8 mouse cellular contexts compared by ENCODE assay signal in genomic region chr6:137796596-137797567, GRCm38 (mm10). TPM values are rescaled to one million over a fixed set of nuclear protein-coding genes. Genes with fewer than 3 reads are reported as not detected.
DNase-seq lines count a peak whose midpoint lies in the region; ATAC-seq and TF ChIP-seq lines count a peak whose summit lies in the region.

No protein-coding gene starts in this region.

- peaks cover 4% of the 10 kb centered on the region; the same call in 1 of the 2 replicates for H3K9me3 ChIP-seq in limb, embryonic 10.5 days (replicated peaks)

- no peak overlapping the region for H3K4me3 ChIP-seq in limb, embryonic 10.5 days

- peaks cover 41% of the 10 kb centered on the region for H3K36me3 ChIP-seq in limb, embryonic 10.5 days

- 65% methylated on average over 29 of the region's 29 CpGs for WGBS in limb, embryonic 10.5 days

- TF ChIP-seq CTCF in brain, embryonic 14.5 days (IDR thresholded peaks at IDR 0.05; ENCODE audit: borderline replicate concordance, extremely low read depth, insufficient read depth, insufficient read length): peak; percentile 74; the same call in 1 of the 2 replicates

- intact Hi-C loops in left cerebral cortex, postnatal 4 days (cut with DNase I): no loop called here

- H3K27ac ChIP-seq in limb, embryonic 10.5 days: peak overlapping the region; percentile 46; the same call in 1 of the 2 replicates

- no peaks in the 10 kb centered on the region for H3K27me3 ChIP-seq in limb, embryonic 10.5 days (ENCODE audit: low read depth, poor library complexity, severe bottlenecking)

- peak; percentile 60 for ATAC-seq in granulocyte monocyte progenitor cell, adult 5-6 weeks (replicated peaks; ENCODE audit: poor library complexity, severe bottlenecking)

- H3K4me1 ChIP-seq in limb, embryonic 10.5 days: peaks cover 39% of the 10 kb centered on the region

- no peak for TF ChIP-seq POLR2A in brain, embryonic 14.5 days (IDR thresholded peaks at IDR 0.05; ENCODE audit: borderline replicate concordance, extremely low read depth, insufficient read depth, insufficient read length, poor library complexity, severe bottlenecking)

- peak; percentile 8 for DNase-seq in left cerebral cortex, adult 11 months (ENCODE audit: low spot score)
- DNase-seq in left cerebral cortex, postnatal 4 days: no peak
- DNase-seq in brain, embryonic 14.5 days (ENCODE audit: low read depth): peak; percentile 83
- no peak for DNase-seq in limb, embryonic 10.5 days (ENCODE audit: low spot score)
- peak; percentile 29 for DNase-seq in right cerebral cortex, postnatal 25 days
- DNase-seq in cerebellum, adult 11-12 months: no peak
- DNase-seq in thymus, postnatal 25 days: no peak

RNA-seq across cellular contexts. Expression of gene Dera, which starts 42.5 kb away (rescaled TPM):
- 10 to 100 TPM in 1 of 2 experiments, 1 to 10 TPM in 1; 9.5 to 10.7 TPM for total RNA-seq in left cerebral cortex, postnatal 4 days (2021)
- polyA plus RNA-seq in brain, embryonic 14.5 days (2012; rRNA removed): 6.0 and 6.4 TPM in 2 replicates
- total RNA-seq in granulocyte monocyte progenitor cell, adult 5-6 weeks (2014; fragmentation: Nextera tagmentation): 46.0 and 48.5 TPM in 2 replicates
- total RNA-seq in granulocyte monocyte progenitor cell, adult 5-6 weeks (2017): 113 and 143 TPM in 2 replicates
- 76.0 and 87.9 TPM in 2 replicates for polyA plus RNA-seq in limb, embryonic 10.5 days (2016; fragmentation: Nextera tagmentation; extraction: Ambion mirVana)

Comparison
In these comparisons a context has a peak if more than half of its experiments do, and no peak if none do; other contexts are left out.
1. DNase-seq: peak in left cerebral cortex, adult 11 months (single experiment), brain, embryonic 14.5 days (single experiment) and right cerebral cortex, postnatal 25 days (single experiment); none in left cerebral cortex, postnatal 4 days (single experiment), limb, embryonic 10.5 days (single experiment), cerebellum, adult 11-12 months (single experiment) and thymus, postnatal 25 days (single experiment).
2. RNA of gene Dera, which starts 42.5 kb away (total RNA-seq): 46.0 to 143 TPM in granulocyte monocyte progenitor cell, adult 5-6 weeks; 9.5 to 10.7 TPM in left cerebral cortex, postnatal 4 days; every median in the first group is over 4 times any median in the second.